Mouse (Mus musculus) MEL (cell line): ENCODE measurements around the gene Syce2. TPM values are rescaled to one million over a fixed set of nuclear protein-coding genes. Genes with fewer than 3 reads are reported as not detected.

Experiments used
- DNase-seq: peaks from one replicate; pipeline ENCODE4 v3.0.0; 2011; ENCODE audit warnings: low read depth, low spot score
- H3K27ac ChIP-seq: 2 replicates; pipeline ENCODE4 v1.5.1; 2012; ENCODE audit warnings: low read depth, mild to moderate bottlenecking, control low read depth, low read length, moderate library complexity; ENCODE audit not compliant: control insufficient read depth
- H3K27me3 ChIP-seq, 2 experiments: fragments of 150-350 bp in 1 of 2; sonication (generic) in 1 of 2; 2 replicates each; pipeline ENCODE4 v1.6.1; 2012; ENCODE audit warnings: low read length in 2 of 2, mild to moderate bottlenecking in 2 of 2, improper control_type of control experiment in 1 of 2, moderate library complexity in 1 of 2; ENCODE audit not compliant: insufficient read depth in 2 of 2, control insufficient read depth in 1 of 2
- H3K36me3 ChIP-seq, 2 experiments: 2 replicates each; pipeline ENCODE4 v1.6.1; 2012 to 2014; ENCODE audit warnings: low read length in 2 of 2, improper control_type of control experiment in 1 of 2, inconsistent platforms in 1 of 2, mild to moderate bottlenecking in 1 of 2; ENCODE audit not compliant: insufficient read depth in 2 of 2, control insufficient read depth in 1 of 2
- H3K4me1 ChIP-seq, 2 experiments: fragments of 150-350 bp in 1 of 2; sonication (generic) in 1 of 2; 2 replicates each; pipeline ENCODE4 v1.6.1; 2012; ENCODE audit warnings: low read length in 2 of 2, improper control_type of control experiment in 1 of 2, mild to moderate bottlenecking in 1 of 2; ENCODE audit not compliant: insufficient read depth in 2 of 2, control insufficient read depth in 1 of 2
- H3K4me3 ChIP-seq, 2 experiments: fragments of 150-350 bp in 1 of 2; sonication (generic) in 1 of 2; 2 replicates each; pipeline ENCODE4 v1.5.1; 2012; ENCODE audit warnings: low read depth in 2 of 2, low read length in 2 of 2, mild to moderate bottlenecking in 2 of 2, moderate library complexity in 2 of 2, control low read depth in 1 of 2, improper control_type of control experiment in 1 of 2; ENCODE audit not compliant: control insufficient read depth in 1 of 2, insufficient read depth in 1 of 2
- H3K79me2 ChIP-seq: 2 replicates; pipeline ENCODE4 v1.6.1; 2012; ENCODE audit warnings: mild to moderate bottlenecking, low read length, moderate library complexity; ENCODE audit not compliant: control insufficient read depth, poor library complexity, insufficient read depth
- H3K9ac ChIP-seq: 2 replicates; pipeline ENCODE4 v1.6.1; 2012; ENCODE audit warnings: low read depth, mild to moderate bottlenecking, control low read depth, low read length, moderate library complexity; ENCODE audit not compliant: control insufficient read depth, poor library complexity, severe bottlenecking
- H3K9me3 ChIP-seq: fragments of 150-350 bp; sonication (generic); replicated peaks from 2 replicates; pipeline ENCODE4 v1.6.1; 2012; ENCODE audit warnings: mild to moderate bottlenecking, low read length, improper control_type of control experiment, moderate library complexity; ENCODE audit not compliant: insufficient read depth
- BHLHE40 ChIP-seq: IDR thresholded peaks from 2 replicates; pipeline ENCODE4 v1.6.1; 2012; ENCODE audit warnings: low read depth, mild to moderate bottlenecking, inconsistent platforms, low read length, improper control_type of control experiment, borderline replicate concordance
- CHD1 ChIP-seq: IDR thresholded peaks from 2 replicates; pipeline ENCODE4 v1.6.1; 2012; ENCODE audit warnings: low read depth, mild to moderate bottlenecking, inconsistent platforms, low read length, improper control_type of control experiment
- CHD2 ChIP-seq: IDR thresholded peaks from 2 replicates; pipeline ENCODE4 v1.6.1; 2011; ENCODE audit warnings: low read length, improper control_type of control experiment
- CTCF ChIP-seq, 3 experiments: IDR thresholded peaks in 2 of 3; conservative IDR thresholded peaks in 1 of 3; 2 replicates each; pipeline ENCODE4 v1.5.1; 2011 to 2012; ENCODE audit warnings: low read length in 3 of 3, low read depth in 2 of 3, mild to moderate bottlenecking in 2 of 3, improper control_type of control experiment in 1 of 3, inconsistent platforms in 1 of 3, mixed read lengths in 1 of 3, moderate library complexity in 1 of 3; ENCODE audit not compliant: control insufficient read depth in 1 of 3, insufficient read depth in 1 of 3, poor library complexity in 1 of 3, severe bottlenecking in 1 of 3
- ELF1 ChIP-seq: IDR thresholded peaks from 2 replicates; pipeline ENCODE4 v1.6.1; 2014; ENCODE audit warnings: low read depth, mild to moderate bottlenecking, inconsistent platforms, low read length, improper control_type of control experiment, moderate library complexity
- EP300 ChIP-seq, 2 experiments: IDR thresholded peaks; 2 replicates each; pipeline ENCODE4 v1.6.1; 2011; ENCODE audit warnings: improper control_type of control experiment in 2 of 2, low read length in 2 of 2, low read depth in 1 of 2, mild to moderate bottlenecking in 1 of 2
- GATA1 ChIP-seq: IDR thresholded peaks from 2 replicates; pipeline ENCODE4 v1.6.1; 2011; ENCODE audit warnings: low read depth, low read length, improper control_type of control experiment
- HCFC1 ChIP-seq: IDR thresholded peaks from 2 replicates; pipeline ENCODE4 v1.6.1; 2012; ENCODE audit warnings: low read depth, mild to moderate bottlenecking, inconsistent platforms, low read length, improper control_type of control experiment, moderate library complexity
- JUND ChIP-seq: IDR thresholded peaks from 2 replicates; pipeline ENCODE4 v1.6.1; 2011; ENCODE audit warnings: low read depth, mild to moderate bottlenecking, improper control_type of control experiment, low read length
- KAT2A ChIP-seq: conservative IDR thresholded peaks from 2 replicates; pipeline ENCODE4 v1.6.1; 2012; ENCODE audit warnings: low read depth, low read length, improper control_type of control experiment, inconsistent platforms
- MAX ChIP-seq: IDR thresholded peaks from 2 replicates; pipeline ENCODE4 v1.6.1; 2011; ENCODE audit warnings: low read length, improper control_type of control experiment
- MAZ ChIP-seq: IDR thresholded peaks from 2 replicates; pipeline ENCODE4 v1.6.1; 2012; ENCODE audit warnings: low read depth, mild to moderate bottlenecking, inconsistent platforms, low read length, improper control_type of control experiment
- MXI1 ChIP-seq: IDR thresholded peaks from 2 replicates; pipeline ENCODE4 v1.6.1; 2011; ENCODE audit warnings: mild to moderate bottlenecking, low read depth, low read length, improper control_type of control experiment
- MYB ChIP-seq: IDR thresholded peaks from 2 replicates; pipeline ENCODE4 v1.6.1; 2011; ENCODE audit warnings: mild to moderate bottlenecking, low read depth, low read length, improper control_type of control experiment
- MYC ChIP-seq: IDR thresholded peaks from 2 replicates; pipeline ENCODE4 v1.6.1; 2011; ENCODE audit warnings: low read depth, mild to moderate bottlenecking, low read length, improper control_type of control experiment, moderate library complexity
- POLR2A ChIP-seq, 2 experiments: IDR thresholded peaks; 2 replicates each; pipeline ENCODE4 v1.6.1; 2011 to 2012; ENCODE audit warnings: low read length in 2 of 2, mild to moderate bottlenecking in 2 of 2, control low read depth in 1 of 2, improper control_type of control experiment in 1 of 2, low read depth in 1 of 2, moderate library complexity in 1 of 2; ENCODE audit not compliant: control insufficient read depth in 1 of 2, insufficient read depth in 1 of 2, poor library complexity in 1 of 2
- POLR2AphosphoS2 ChIP-seq: IDR thresholded peaks from 2 replicates; pipeline ENCODE4 v1.6.1; 2011; ENCODE audit warnings: low read length, improper control_type of control experiment
- POLR2AphosphoS5 ChIP-seq: IDR thresholded peaks from 2 replicates; pipeline ENCODE4 v1.6.1; 2012; ENCODE audit warnings: low read depth, borderline replicate concordance, mild to moderate bottlenecking, inconsistent platforms, low read length, moderate library complexity, mixed read lengths
- RAD21 ChIP-seq: IDR thresholded peaks from 2 replicates; pipeline ENCODE4 v1.6.1; 2011; ENCODE audit warnings: mild to moderate bottlenecking, low read depth, low read length, improper control_type of control experiment
- RCOR1 ChIP-seq: IDR thresholded peaks from 2 replicates; pipeline ENCODE4 v1.6.1; 2012; ENCODE audit warnings: low read depth, mild to moderate bottlenecking, inconsistent platforms, low read length, improper control_type of control experiment
- SMC3 ChIP-seq: IDR thresholded peaks from 2 replicates; pipeline ENCODE4 v1.6.1; 2011; ENCODE audit warnings: low read depth, low read length, improper control_type of control experiment
- TAL1 ChIP-seq: IDR thresholded peaks from 2 replicates; pipeline ENCODE4 v1.6.1; 2012; ENCODE audit warnings: mild to moderate bottlenecking, inconsistent platforms, low read length, moderate library complexity, mixed read lengths
- UBTF ChIP-seq: IDR thresholded peaks from 2 replicates; pipeline ENCODE4 v1.6.1; 2012; ENCODE audit warnings: low read depth, mild to moderate bottlenecking, inconsistent platforms, low read length, improper control_type of control experiment, moderate library complexity, borderline replicate concordance; ENCODE audit not compliant: insufficient read depth
- USF2 ChIP-seq, 2 experiments: IDR thresholded peaks; 2 replicates each; pipeline ENCODE4 v1.6.1; 2011 to 2012; ENCODE audit warnings: improper control_type of control experiment in 2 of 2, low read length in 2 of 2, borderline replicate concordance in 1 of 2, inconsistent platforms in 1 of 2, low read depth in 1 of 2, mild to moderate bottlenecking in 1 of 2; ENCODE audit not compliant: insufficient read depth in 1 of 2
- ZC3H11A ChIP-seq: IDR thresholded peaks from 2 replicates; pipeline ENCODE4 v1.6.1; 2012; ENCODE audit warnings: low read depth, mild to moderate bottlenecking, inconsistent platforms, low read length, improper control_type of control experiment
- polyA plus RNA-seq, 2 experiments: library from polyadenylated mRNA; stranded (reverse) in 1 of 2; unstranded in 1 of 2; fragments of >175 nt in 1 of 2; fragments of >200 nt in 1 of 2; gene quantifications; 2 replicates each; pipeline versions ENCODE4 v1.2.1 to v1.2.4; 2012; ENCODE audit warnings: low replicate concordance in 2 of 2, low read depth in 1 of 2; ENCODE audit not compliant: insufficient read length in 2 of 2, insufficient read depth in 1 of 2, missing spikeins in 1 of 2
- total RNA-seq: library from RNA; depleted of rRNA; stranded (reverse); fragments of 300-350 nt; gene quantifications from 2 replicates; pipeline ENCODE4 v1.2.3, GENCODE M21; 2012

Syce2 gene
- total and polyA plus RNA-seq, 3 experiments, result 75.5 to 115 TPM; not detected in 1

DNA sequence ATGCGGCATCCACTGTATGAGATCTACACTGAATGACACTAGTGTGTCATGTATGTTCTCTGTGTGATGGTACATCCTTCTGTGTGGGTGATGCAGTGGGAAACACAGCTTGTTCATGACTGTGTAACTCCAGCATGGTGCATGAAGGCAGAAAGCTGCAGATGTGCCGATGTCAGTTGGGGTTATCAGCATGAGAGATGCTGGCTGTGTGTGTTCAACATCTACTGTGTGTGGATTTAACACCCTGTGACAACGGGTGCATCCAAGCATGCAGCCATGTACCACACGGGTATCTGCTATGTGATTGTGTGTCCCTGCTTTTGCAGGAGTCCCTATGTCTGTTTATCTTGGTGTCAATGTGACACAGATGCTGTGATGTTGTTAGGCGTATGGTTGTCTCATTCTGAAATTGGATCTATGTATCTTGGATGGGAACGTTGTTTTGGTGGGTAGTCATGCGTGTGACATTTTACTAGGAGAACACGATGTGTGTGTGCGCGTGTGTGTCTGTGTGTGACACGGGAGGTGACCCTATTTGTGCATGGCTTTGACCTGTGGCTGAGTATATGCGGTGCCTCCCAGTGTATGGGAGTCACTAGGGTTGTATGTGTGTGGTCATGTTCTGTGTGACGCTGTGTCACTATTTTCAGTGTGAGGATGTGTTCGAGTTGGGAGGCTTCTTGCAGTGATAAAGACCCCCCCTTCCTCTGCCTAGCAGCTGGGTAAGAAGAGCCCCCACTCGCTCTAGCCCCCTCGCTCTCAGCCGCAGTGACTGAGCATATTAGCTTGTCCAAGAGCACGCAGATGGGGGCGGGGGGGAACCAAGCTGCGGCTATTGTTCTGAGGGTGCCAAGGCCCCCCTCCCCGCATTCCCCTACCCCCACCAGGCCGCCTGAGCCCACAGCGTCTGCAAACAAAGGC lies 64.4 kb downstream of the Syce2 start:
- Histone ChIP-seq H3K9ac (no peak overlapping the region), H3K27me3 (no peaks in the 10 kb centered on the region), H3K4me1 (peaks cover 0 to 26% of the 10 kb centered on the region in 2 experiments; a peak in 3 of 4 replicates), H3K79me2 (no peaks in the 10 kb centered on the region), H3K9me3 (no peaks in the 10 kb centered on the region), H3K27ac (no peak overlapping the region), H3K36me3 (peaks cover 0 to 13% of the 10 kb centered on the region in 2 experiments; a peak in 2 of 4 replicates), H3K4me3 (peak overlapping the region in 1 of 2 experiments; percentile 56; a peak in 1 of 4 replicates)
- no peak for DNase-seq
- TF ChIP-seq MYC (no peak), CTCF (IDR thresholded peaks at IDR 0.05 in 2 of 3, conservative IDR thresholded peaks at IDR 0.05 in 1 of 3; ENCODE audit: control insufficient read depth in 1 of 3, insufficient read depth in 1 of 3, low read depth in 2 of 3, low read length in 3 of 3, poor library complexity in 1 of 3, severe bottlenecking in 1 of 3) (no peak), POLR2A (IDR thresholded peaks at IDR 0.05; ENCODE audit: control insufficient read depth in 1 of 2, insufficient read depth in 1 of 2, low read depth in 1 of 2, low read length in 2 of 2, poor library complexity in 1 of 2) (no peak), USF2 (IDR thresholded peaks at IDR 0.05; ENCODE audit: borderline replicate concordance in 1 of 2, insufficient read depth in 1 of 2, low read depth in 1 of 2, low read length in 2 of 2) (no peak), RAD21 (no peak), KAT2A (no peak), MAX (no peak), POLR2AphosphoS2 (no peak), MXI1 (no peak), RCOR1 (no peak), EP300 (IDR thresholded peaks at IDR 0.05; ENCODE audit: low read depth in 1 of 2, low read length in 2 of 2) (no peak), CHD2 (no peak), MAZ (no peak), GATA1 (no peak), HCFC1 (no peak), SMC3 (no peak)

DNA sequence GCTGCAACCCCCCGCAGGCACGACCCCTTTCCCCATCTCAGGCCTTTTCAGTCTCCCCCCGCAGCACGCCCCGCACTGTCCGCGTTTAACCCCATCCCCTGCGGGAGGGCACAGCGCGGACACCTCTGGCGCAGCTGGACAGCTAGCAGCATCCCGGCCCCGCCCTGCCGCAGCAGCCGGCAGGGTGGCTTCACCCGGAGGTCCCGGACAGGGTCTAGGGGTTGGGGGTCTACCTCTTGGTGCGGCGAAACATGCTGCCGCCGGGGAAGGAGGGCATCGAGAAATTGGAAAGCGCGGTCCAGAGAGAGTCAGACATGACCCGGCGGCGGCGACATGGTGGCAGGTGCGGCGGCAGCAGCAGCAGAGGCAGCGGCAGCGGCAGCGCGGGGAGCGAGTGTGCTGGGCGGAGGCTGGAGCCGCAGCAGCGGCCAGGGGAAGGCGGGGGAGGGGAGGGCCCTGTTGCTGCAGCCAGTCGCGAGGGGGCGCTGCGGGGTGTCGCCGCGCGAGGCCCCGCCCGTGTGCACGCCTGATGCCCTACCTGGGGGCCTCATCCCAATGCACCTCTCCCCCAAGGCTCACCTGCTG lies 65.1 kb downstream of the Syce2 start, which contains the start of gene Mast1:
Mast1 (minus strand) TSS at position 398 of the 585 bp plus-strand sequence.
- no peaks in the 10 kb centered on the region for H3K9me3 ChIP-seq
- peak within 1 kb of the TSS; percentile 47 to 56 for H3K4me3 ChIP-seq
- H3K79me2 ChIP-seq, result no peaks in the 10 kb centered on the region
- H3K36me3 ChIP-seq, result peaks cover 0 to 13% of the 10 kb centered on the region in 2 experiments; a peak in 2 of 4 replicates
- no peak within 1 kb of the TSS for H3K27ac ChIP-seq
- peaks cover 0 to 26% of the 10 kb centered on the region in 2 experiments; a peak in 3 of 4 replicates for H3K4me1 ChIP-seq
- TF ChIP-seq TAL1 (no peak), CTCF (IDR thresholded peaks at IDR 0.05 in 2 of 3, conservative IDR thresholded peaks at IDR 0.05 in 1 of 3; ENCODE audit: control insufficient read depth in 1 of 3, insufficient read depth in 1 of 3, low read depth in 2 of 3, low read length in 3 of 3, poor library complexity in 1 of 3, severe bottlenecking in 1 of 3) (peak; percentile 47 to 88 (median 64); a peak in 5 of 6 replicates), HCFC1 (peak; percentile 31; the same call in 1 of the 2 replicates), POLR2AphosphoS5 (no peak), MYB (no peak), ZC3H11A (no peak), JUND (no peak), ELF1 (no peak), MYC (no peak), CHD1 (no peak), UBTF (0 out of 2 replicates have a peak, but pooled peaks have one; percentile 54), BHLHE40 (0 out of 2 replicates have a peak, but pooled peaks have one; percentile 29), MAZ (peak; percentile 42; the same call in 1 of the 2 replicates), POLR2AphosphoS2 (no peak)
- peak within 1 kb of the TSS; percentile 69 for H3K9ac ChIP-seq
- no peaks in the 10 kb centered on the region for H3K27me3 ChIP-seq
- DNase-seq, result peak; percentile 67
